Mouse (Mus musculus) cerebellum, postnatal 10 days (tissue): ENCODE measurements around the gene Nup62.

Source experiments
- DNase-seq, 2 experiments: peaks; one replicate each; pipeline ENCODE4 v3.0.0; 2021; ENCODE audit warnings: mixed read lengths in 2 of 2

Nup62 gene

GRCm38 (mm10) chr7:44815721-44816469 lies at the start of gene Nup62, which contains the start of gene Il4i1:
Gene Nup62, plus strand, starts transcription at chr7:44816088.
Gene Il4i1, plus strand, starts transcription at chr7:44816387.
- peak; percentile 100 for DNase-seq

GRCm38 (mm10) chr7:44768129-44768528 lies 47.8 kb upstream of the Nup62 start:
- DNase-seq: no peak

- peak in 1 of 2 experiments; percentile 38 for DNase-seq
Observed at GRCm38 (mm10) chr7:44770046-44770578, 45.8 kb upstream of the Nup62 start.

- no peak for DNase-seq
Observed at GRCm38 (mm10) chr7:44772591-44773204, 43.2 kb upstream of the Nup62 start.

- no peak for DNase-seq
Observed at GRCm38 (mm10) chr7:44776849-44777498, 38.9 kb upstream of the Nup62 start.

- no peak for DNase-seq
Observed at GRCm38 (mm10) chr7:44780101-44780500, 35.8 kb upstream of the Nup62 start.

- DNase-seq: no peak
Observed at GRCm38 (mm10) chr7:44789531-44789930, 26.4 kb upstream of the Nup62 start.

- DNase-seq: no peak
Observed at GRCm38 (mm10) chr7:44790066-44790465, 25.8 kb upstream of the Nup62 start.

- no peak for DNase-seq
Observed at GRCm38 (mm10) chr7:44792781-44793180, 23.1 kb upstream of the Nup62 start.

- DNase-seq: no peak
Observed at GRCm38 (mm10) chr7:44808927-44809326, 7.0 kb upstream of the Nup62 start.

- no peak for DNase-seq
Observed at GRCm38 (mm10) chr7:44809466-44809865, 6.4 kb upstream of the Nup62 start.

- DNase-seq: no peak
Observed at GRCm38 (mm10) chr7:44810365-44810764, 5.5 kb upstream of the Nup62 start.

GRCm38 (mm10) chr7:44810819-44811557 lies 4.9 kb upstream of the Nup62 start:
- DNase-seq: no peak

- DNase-seq: no peak
Observed at GRCm38 (mm10) chr7:44812651-44813325, 3.1 kb upstream of the Nup62 start.

GRCm38 (mm10) chr7:44813985-44814384 lies 1.9 kb upstream of the Nup62 start:
- DNase-seq: no peak

GRCm38 (mm10) chr7:44814423-44814822 lies 1.5 kb upstream of the Nup62 start:
- DNase-seq: no peak

GRCm38 (mm10) chr7:44814952-44815553 lies 835 bp upstream of the Nup62 start:
- DNase-seq: peak; percentile 43 to 52

- no peak for DNase-seq
Observed at GRCm38 (mm10) chr7:44816470-44817021, 658 bp downstream of the Nup62 start, which contains the start of gene Atf5. Gene Atf5, minus strand, starts transcription at chr7:44816658.

GRCm38 (mm10) chr7:44817441-44817840 lies 1.6 kb downstream of the Nup62 start:
- DNase-seq: no peak

GRCm38 (mm10) chr7:44818164-44818563 lies 2.3 kb downstream of the Nup62 start:
- no peak for DNase-seq

- peak; percentile 52 to 67 for DNase-seq
Observed at GRCm38 (mm10) chr7:44818751-44819235, 2.9 kb downstream of the Nup62 start.
